Mouse (Mus musculus): ENCODE measurements around the gene Ubxn11. TPM values are rescaled to one million over a fixed set of nuclear protein-coding genes. Genes with fewer than 3 reads are reported as not detected.

Gene Ubxn11
- total and polyA plus RNA-seq, 3 experiments, result 5.4 to 11.9 TPM; not detected in 1

DNA sequence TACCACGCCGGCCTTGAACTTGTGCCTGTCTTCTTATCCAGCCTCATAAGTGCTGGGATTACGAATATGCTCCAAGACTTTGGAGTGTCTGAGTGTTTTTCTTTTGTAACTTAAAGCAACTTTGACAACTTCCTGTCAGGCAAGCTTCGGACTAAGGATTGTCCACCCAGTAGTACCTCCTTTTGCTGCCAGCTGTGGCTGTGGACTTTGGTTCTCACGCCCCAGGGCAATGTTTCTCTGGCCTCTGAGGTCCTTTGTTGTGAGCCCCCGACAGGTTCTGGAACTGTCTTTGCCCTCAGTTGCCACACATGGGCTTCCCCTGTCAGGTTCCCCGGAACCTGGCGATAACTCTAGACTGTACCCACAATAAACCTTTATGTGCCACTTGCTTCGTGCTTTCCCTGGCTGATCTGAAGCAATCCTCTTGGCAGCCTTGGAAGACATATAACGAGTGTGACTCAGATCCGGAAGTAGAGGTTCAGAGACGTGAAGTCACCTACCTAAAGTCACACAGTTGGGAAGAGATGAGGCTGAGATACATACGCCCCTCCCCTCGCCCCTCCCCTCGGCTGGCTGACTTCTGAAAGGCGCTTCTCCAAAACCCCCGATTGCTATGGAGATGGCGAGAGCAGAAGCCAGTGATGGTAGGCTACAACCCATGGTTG is 41.1 kb upstream of the Ubxn11 start (continued):
- TF ChIP-seq MEF2A (IDR thresholded peaks at IDR 0.05; ENCODE audit: extremely low read depth, insufficient replicate concordance, low read depth, low read length, poor library complexity, severe bottlenecking) (no peak), USF1 (IDR thresholded peaks at IDR 0.05; ENCODE audit: low read depth, low read length) (no peak)

DNA sequence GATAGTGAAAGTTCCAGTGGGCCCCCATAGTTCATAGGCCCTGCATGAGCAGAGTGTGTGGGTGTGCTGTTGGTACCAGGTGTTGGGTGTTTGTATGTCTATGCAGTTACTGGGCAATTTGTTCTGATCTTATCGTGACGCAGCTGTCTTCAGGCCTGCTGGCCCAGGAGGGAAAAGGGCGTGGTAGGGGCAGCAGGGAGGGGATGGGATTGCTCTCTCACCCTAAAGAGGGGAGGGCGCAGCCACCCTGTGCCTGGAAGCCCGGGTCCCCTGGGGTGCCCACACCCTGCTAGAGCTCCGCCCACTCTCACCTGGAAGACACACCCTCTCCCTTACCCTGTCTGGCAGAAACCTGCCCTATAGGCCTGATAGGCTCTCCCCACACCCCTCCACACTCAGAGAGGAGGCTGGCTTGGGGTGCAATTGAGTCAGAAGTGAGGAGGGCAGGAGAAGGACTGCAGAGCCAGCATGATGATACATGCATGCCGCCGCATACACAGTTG is 40.4 kb upstream of the Ubxn11 start:
- Histone ChIP-seq H3K4me3 (ENCODE audit: control insufficient read depth in 1 of 2, insufficient read depth in 1 of 2, low read depth in 2 of 2, low read length in 2 of 2) (peak overlapping the region; percentile 43 to 53; a peak in 3 of 4 replicates), H3K27ac (ENCODE audit: control insufficient read depth, low read depth, low read length) (peak overlapping the region; percentile 51)
- TF ChIP-seq GATA1 (IDR thresholded peaks at IDR 0.05; ENCODE audit: low read depth, low read length), result 0 out of 2 replicates have a peak, but pooled peaks have one; percentile 13
- no peak for TF ChIP-seq ETS1 (IDR thresholded peaks at IDR 0.05; ENCODE audit: low read depth, low read length)
- no peak for TF ChIP-seq POLR2AphosphoS5 (IDR thresholded peaks at IDR 0.05; ENCODE audit: borderline replicate concordance, low read depth, low read length)
- TF ChIP-seq CHD2 (IDR thresholded peaks at IDR 0.05; ENCODE audit: low read length), result no peak

GRCm38 (mm10) chr4:134062561-134062960 is 39.8 kb upstream of the Ubxn11 start:
- no peaks in the 10 kb centered on the region for H3K79me2 ChIP-seq (ENCODE audit: control insufficient read depth, insufficient read depth, low read length, poor library complexity)
- DNase-seq (ENCODE audit: low read depth, low spot score), result no peak
- H3K27me3 ChIP-seq (ENCODE audit: control insufficient read depth in 1 of 2, insufficient read depth in 2 of 2, low read length in 2 of 2), result no peaks in the 10 kb centered on the region
- H3K9me3 ChIP-seq (replicated peaks; ENCODE audit: insufficient read depth, low read length), result no peaks in the 10 kb centered on the region
- H3K27ac ChIP-seq (ENCODE audit: control insufficient read depth, low read depth, low read length), result peak overlapping the region; percentile 51
- peaks cover 3 to 18% of the 10 kb centered on the region in 2 experiments for H3K4me1 ChIP-seq (ENCODE audit: control insufficient read depth in 1 of 2, insufficient read depth in 2 of 2, low read length in 2 of 2)
- peak overlapping the region; percentile 43 to 53 for H3K4me3 ChIP-seq (ENCODE audit: control insufficient read depth in 1 of 2, insufficient read depth in 1 of 2, low read depth in 2 of 2, low read length in 2 of 2)
- TF ChIP-seq TCF12 (IDR thresholded peaks at IDR 0.05; ENCODE audit: low read depth, low read length) (peak; percentile 67; the same call in 1 of the 2 replicates), RCOR1 (IDR thresholded peaks at IDR 0.05; ENCODE audit: low read depth, low read length) (0 out of 2 replicates have a peak, but pooled peaks have one; percentile 15), ZKSCAN1 (IDR thresholded peaks at IDR 0.05; ENCODE audit: low read depth, low read length) (no peak), EP300 (IDR thresholded peaks at IDR 0.05; ENCODE audit: low read depth in 1 of 2, low read length in 2 of 2) (peak in 1 of 2 experiments; percentile 40; a peak in 3 of 4 replicates), TAL1 (IDR thresholded peaks at IDR 0.05; ENCODE audit: low read length) (peak; percentile 26; the same call in 1 of the 2 replicates), MAFK (IDR thresholded peaks at IDR 0.05; ENCODE audit: borderline replicate concordance, low read depth, low read length) (no peak), GATA1 (IDR thresholded peaks at IDR 0.05; ENCODE audit: low read depth, low read length) (peak; percentile 41; the same call in 1 of the 2 replicates), ETS1 (IDR thresholded peaks at IDR 0.05; ENCODE audit: low read depth, low read length) (peak; percentile 23; the same call in 1 of the 2 replicates), MXI1 (IDR thresholded peaks at IDR 0.05; ENCODE audit: low read depth, low read length) (no peak)
- H3K36me3 ChIP-seq (ENCODE audit: control insufficient read depth in 1 of 2, insufficient read depth in 2 of 2, low read length in 2 of 2), result peaks cover 0 to 3% of the 10 kb centered on the region in 2 experiments; a peak in 2 of 4 replicates
- H3K9ac ChIP-seq (ENCODE audit: control insufficient read depth, low read depth, low read length, poor library complexity, severe bottlenecking), result peak overlapping the region; percentile 29

More for the DNA sequence above, 40.4 kb upstream of the Ubxn11 start:
- Histone ChIP-seq H3K36me3 (ENCODE audit: control insufficient read depth in 1 of 2, insufficient read depth in 2 of 2, low read length in 2 of 2) (peaks cover 0 to 3% of the 10 kb centered on the region in 2 experiments; a peak in 2 of 4 replicates), H3K9me3 (replicated peaks; ENCODE audit: insufficient read depth, low read length) (no peaks in the 10 kb centered on the region), H3K4me1 (ENCODE audit: control insufficient read depth in 1 of 2, insufficient read depth in 2 of 2, low read length in 2 of 2) (peaks cover 3 to 18% of the 10 kb centered on the region in 2 experiments), H3K79me2 (ENCODE audit: control insufficient read depth, insufficient read depth, low read length, poor library complexity) (no peaks in the 10 kb centered on the region), H3K9ac (ENCODE audit: control insufficient read depth, low read depth, low read length, poor library complexity, severe bottlenecking) (peak overlapping the region; percentile 29), H3K27me3 (ENCODE audit: control insufficient read depth in 1 of 2, insufficient read depth in 2 of 2, low read length in 2 of 2) (no peaks in the 10 kb centered on the region)
- peak; percentile 80 for DNase-seq (ENCODE audit: low read depth, low spot score)

Data from MEL (cell line).